Mouse (Mus musculus) thymus, adult 2 months (tissue): ENCODE measurements around the gene Drosha. TPM values are rescaled to one million over a fixed set of nuclear protein-coding genes. Genes with fewer than 3 reads are reported as not detected.
"Not testable (repeated sequence)": the region's sequence is repeated elsewhere in the genome, so short reads cannot be mapped to it uniquely, and the experiment has no call there.

Experiments used
- DNase-seq: peaks from one replicate; pipeline ENCODE4 v3.0.0; 2021
- H3K27ac ChIP-seq: fragments of 200-500 bp; 2 replicates; pipeline ENCODE4 v1.5.1; 2012; ENCODE audit warnings: low read length, control low read depth; ENCODE audit not compliant: control insufficient read depth, insufficient read depth
- H3K27me3 ChIP-seq: fragments of 200-500 bp; 2 replicates; pipeline ENCODE4 v1.6.1; 2012; ENCODE audit warnings: mild to moderate bottlenecking, low read length, moderate library complexity, mixed read lengths; ENCODE audit not compliant: control insufficient read depth, insufficient read depth
- H3K36me3 ChIP-seq: fragments of 200-500 bp; 2 replicates; pipeline ENCODE4 v1.6.1; 2012; ENCODE audit warnings: mild to moderate bottlenecking, low read length, moderate library complexity; ENCODE audit not compliant: control insufficient read depth, insufficient read depth
- H3K4me1 ChIP-seq: fragments of 200-500 bp; replicated peaks from 2 replicates; pipeline ENCODE4 v1.6.1; 2012; ENCODE audit warnings: low read length; ENCODE audit not compliant: control insufficient read depth, insufficient read depth
- H3K4me3 ChIP-seq: fragments of 200-500 bp; 2 replicates; pipeline ENCODE4 v1.5.1; 2012; ENCODE audit warnings: mild to moderate bottlenecking, low read length, control low read depth, moderate library complexity; ENCODE audit not compliant: control insufficient read depth, insufficient read depth
- CTCF ChIP-seq: fragments of 200-500 bp; IDR thresholded peaks from 2 replicates; pipeline ENCODE4 v1.5.1; 2012; ENCODE audit warnings: mild to moderate bottlenecking, control low read depth, low read length, moderate library complexity, borderline replicate concordance; ENCODE audit not compliant: control insufficient read depth, poor library complexity, insufficient read depth; ENCODE audit errors: extremely low read depth
- POLR2A ChIP-seq: fragments of 200-500 bp; IDR thresholded peaks from 2 replicates; pipeline ENCODE4 v1.6.1; 2012; ENCODE audit warnings: mild to moderate bottlenecking, low read length, control low read depth, moderate library complexity; ENCODE audit not compliant: control insufficient read depth, poor library complexity, insufficient read depth; ENCODE audit errors: extremely low read depth
- WGBS: fragments of 180-500 bp; shearing (Covaris S2); methylation state at CpG from one replicate; pipeline ENCODE4 v1.1.7; 2018; 5-methylcytosine and 5-hydroxymethylcytosine counted together
- polyA plus RNA-seq: library from polyadenylated mRNA; depleted of rRNA; stranded (reverse); fragments of >200 nt; gene quantifications from 2 replicates; pipeline ENCODE4 v1.2.3, GENCODE M21; 2012

Drosha gene
- polyA plus RNA-seq, 1 experiment: 19.5 TPM

- TF ChIP-seq CTCF: no peak
- TF ChIP-seq POLR2A: no peak
- Histone ChIP-seq H3K27me3 (no peaks in the 10 kb centered on the region), H3K36me3 (no peaks in the 10 kb centered on the region), H3K27ac (no peak overlapping the region), H3K4me1 (no peaks in the 10 kb centered on the region), H3K4me3 (no peak overlapping the region)
- no peak for DNase-seq
- WGBS: 77% methylated on average over 13 of the region's 13 CpGs
Observed at GRCm38 (mm10) chr15:12795909-12796470, 28.6 kb upstream of the Drosha start.

GRCm38 (mm10) chr15:12798043-12798442, 26.6 kb upstream of the Drosha start:
- Histone ChIP-seq H3K36me3 (no peaks in the 10 kb centered on the region), H3K4me1 (no peaks in the 10 kb centered on the region), H3K27ac (no peak overlapping the region), H3K27me3 (no peaks in the 10 kb centered on the region), H3K4me3 (no peak overlapping the region)
- WGBS: 79% methylated on average over 6 of the region's 6 CpGs
- TF ChIP-seq CTCF (no peak), POLR2A (no peak)
- no peak for DNase-seq

GRCm38 (mm10) chr15:12800405-12801141, 24.0 kb upstream of the Drosha start:
- Histone ChIP-seq H3K27ac (no peak overlapping the region), H3K27me3 (no peaks in the 10 kb centered on the region), H3K4me3 (no peak overlapping the region), H3K4me1 (no peaks in the 10 kb centered on the region), H3K36me3 (no peaks in the 10 kb centered on the region)
- no peak for DNase-seq
- no peak for TF ChIP-seq CTCF
- no peak for TF ChIP-seq POLR2A
- WGBS: 62% methylated on average over 15 of the region's 15 CpGs

GRCm38 (mm10) chr15:12801142-12801506, 23.5 kb upstream of the Drosha start:
- not testable (repeated sequence) for DNase-seq, H3K36me3 ChIP-seq, H3K27ac ChIP-seq, H3K27me3 ChIP-seq, H3K4me1 ChIP-seq, H3K4me3 ChIP-seq
- 89% methylated on average over 2 of the region's 2 CpGs for WGBS

- 92% methylated on average over 4 of the region's 4 CpGs for WGBS
- DNase-seq: no peak
- H3K36me3 ChIP-seq: peaks cover 3% of the 10 kb centered on the region; the same call in 1 of the 2 replicates
- no peak overlapping the region for H3K4me3 ChIP-seq
- H3K27me3 ChIP-seq: no peaks in the 10 kb centered on the region
- H3K4me1 ChIP-seq: no peaks in the 10 kb centered on the region
- no peak for TF ChIP-seq POLR2A
- no peak for TF ChIP-seq CTCF
- no peak overlapping the region for H3K27ac ChIP-seq
Observed at GRCm38 (mm10) chr15:12805071-12805470, 19.5 kb upstream of the Drosha start.

- no peak for TF ChIP-seq CTCF
- no peak for TF ChIP-seq POLR2A
- no peaks in the 10 kb centered on the region for H3K4me1 ChIP-seq
- WGBS: 96% methylated on average over 10 of the region's 10 CpGs
- DNase-seq: no peak
- H3K27me3 ChIP-seq: no peaks in the 10 kb centered on the region
- H3K27ac ChIP-seq: no peak overlapping the region
- H3K4me3 ChIP-seq: no peak overlapping the region
- peaks cover 12% of the 10 kb centered on the region for H3K36me3 ChIP-seq
Observed at GRCm38 (mm10) chr15:12807088-12807487, 17.5 kb upstream of the Drosha start.

GRCm38 (mm10) chr15:12809305-12809704, 15.3 kb upstream of the Drosha start:
- Histone ChIP-seq H3K36me3 (peaks cover 21% of the 10 kb centered on the region), H3K27ac (no peak overlapping the region), H3K4me3 (no peak overlapping the region), H3K4me1 (no peaks in the 10 kb centered on the region), H3K27me3 (no peaks in the 10 kb centered on the region)
- TF ChIP-seq POLR2A (no peak), CTCF (no peak)
- DNase-seq: no peak
- WGBS: 91% methylated on average over 6 of the region's 6 CpGs
